Mouse (Mus musculus) Patski (cell line): ENCODE measurements around the gene Junb. TPM values are rescaled to one million over a fixed set of nuclear protein-coding genes. Genes with fewer than 3 reads are reported as not detected.

Experiments used
- ATAC-seq: fragments of 100-300 bp; one replicate; pipeline ENCODE4 v1.8.0; 2021
- CTCF ChIA-PET: fragments of 350-600 bp; sonication (Branson Sonifier 250); formaldehyde crosslinking; loops from one replicate; lab custom pipeline; 2022; ENCODE audit warnings: inconsistent platforms; lab: Charles Lee
- POLR2A ChIA-PET: fragments of 350-600 bp; sonication (Branson Sonifier 250); formaldehyde crosslinking; loops from one replicate; lab custom pipeline; 2022; ENCODE audit warnings: antibody characterized with exemption, inconsistent platforms; lab: Charles Lee
- DNase-seq: peaks from one replicate; pipeline ENCODE4 v3.0.0-alpha.2; 2011; ENCODE audit warnings: low read depth, low spot score
- H3K27me3 ChIP-seq: fragments of 371-371 bp; one replicate; pipeline ENCODE4 v1.5.1; 2021
- CTCF ChIP-seq: fragments of 100-300 bp; IDR thresholded peaks from one replicate; pipeline ENCODE4 v1.5.1; 2021
- in situ Hi-C: fragments of 300-500 bp; cut with MboI; formaldehyde crosslinking; loops from 3 replicates; pipeline ENCODE4 v1.11.1; 2018; ENCODE audit warnings: low pct_unique_long_range_greater_than_20kb, mixed read lengths
- polyA plus RNA-seq: library from polyadenylated mRNA; unstranded; gene quantifications from one replicate; pipeline ENCODE4 v1.2.3, GENCODE M21; 2021

The Junb gene
- polyA plus RNA-seq, 1 experiment from 2014 or later = 280 TPM

DNA sequence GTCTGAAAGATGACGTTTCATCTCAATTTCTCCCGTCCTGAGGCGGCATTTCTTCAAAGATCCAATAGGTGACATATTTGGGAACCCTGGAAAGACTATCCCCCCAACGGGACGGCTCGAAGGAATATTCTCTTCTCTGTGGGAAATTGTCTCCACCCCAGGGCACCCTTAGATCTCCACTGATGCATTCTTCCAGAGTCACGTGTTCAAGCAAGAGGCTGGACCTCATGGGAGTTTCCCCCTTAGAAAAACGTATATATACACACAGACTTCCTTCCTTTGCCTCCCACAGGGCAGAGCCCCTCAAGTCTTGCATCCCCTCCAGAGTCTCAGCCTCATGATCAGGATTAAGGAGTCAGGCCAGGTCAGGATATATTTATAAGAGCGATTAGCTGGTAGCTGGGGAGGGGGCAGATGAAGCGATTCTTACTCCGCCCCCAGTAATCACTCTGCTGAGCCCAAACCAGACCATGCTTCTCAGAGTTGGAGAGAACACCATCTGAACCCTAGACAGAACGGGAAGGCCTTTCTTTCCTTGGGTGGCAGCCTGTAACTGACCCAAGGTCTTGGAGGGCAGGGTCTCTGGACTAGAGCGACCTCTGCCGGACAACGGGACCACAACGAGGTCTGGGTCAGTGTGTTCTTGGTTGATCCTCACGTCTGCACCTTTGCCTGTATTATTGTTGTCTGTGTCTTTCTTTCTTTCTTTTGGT, 31.8 kb downstream of the Junb start, which contains the start of gene Rtbdn:
Gene Rtbdn, plus strand, starts transcription at position 464 of the 713 bp plus-strand sequence.
- ChIA-PET CTCF (no interaction called here), POLR2A (no interaction called here)
- TF ChIP-seq CTCF = peak; percentile 48
- H3K27me3 ChIP-seq = peaks cover 59% of the 10 kb centered on the region
- DNase-seq (no peak), ATAC-seq (no peak)
- in situ Hi-C loops = no loop called here

DNA sequence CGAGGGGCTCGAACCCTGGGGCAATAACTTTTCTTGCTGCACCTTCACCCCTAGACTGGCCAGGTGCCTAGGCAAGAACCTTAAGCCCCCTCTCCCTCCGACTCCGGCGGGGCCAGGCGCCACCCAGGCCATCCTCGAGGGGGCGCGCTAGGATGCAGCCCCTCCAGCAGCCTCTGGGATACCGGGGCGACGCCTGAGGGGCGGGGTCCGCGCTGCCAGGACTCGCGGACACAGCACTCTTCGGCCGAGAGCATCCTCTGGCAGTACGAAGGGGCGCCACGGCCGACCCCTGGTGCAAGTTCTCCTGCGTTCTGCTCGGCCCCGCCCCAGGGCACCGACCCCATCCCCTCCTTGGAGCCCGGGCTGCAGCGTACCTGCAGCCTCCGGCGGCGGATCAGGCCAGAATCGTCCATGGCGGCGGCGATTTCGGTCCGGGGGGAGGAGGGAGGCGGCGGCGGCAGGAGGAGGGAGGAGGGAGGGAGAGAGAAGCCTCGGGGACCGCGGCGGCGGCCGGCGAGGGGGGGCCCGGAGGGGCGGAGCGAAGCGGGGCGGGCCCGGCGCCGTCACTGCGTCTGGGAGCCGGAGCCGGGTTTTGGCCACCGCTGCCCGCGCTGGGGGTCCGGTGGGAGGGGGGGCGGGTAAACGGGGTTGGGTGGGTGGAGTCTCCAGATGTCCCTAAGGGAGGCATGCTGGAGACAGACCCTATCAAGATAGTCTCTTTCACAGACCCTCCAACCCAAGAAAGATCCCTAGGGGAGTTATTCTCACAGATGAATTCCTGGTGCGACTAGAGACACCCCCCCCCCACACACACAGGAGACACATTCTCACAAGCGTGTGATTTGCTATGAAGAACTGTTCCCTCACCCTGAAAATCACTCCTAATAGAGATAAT, 32.6 kb downstream of the Junb start:
- CTCF ChIA-PET = interaction anchor here (1.1 to 1.2 kb wide), 2 partner anchors 18 to 52 kb away, joined by 3 read pairs; no protein-coding TSS in a partner anchor
- in situ Hi-C loops = no loop called here
- ATAC-seq = peak; percentile 15
- DNase-seq = no peak
- TF ChIP-seq CTCF = peak; percentile 62
- POLR2A ChIA-PET = no interaction called here
- H3K27me3 ChIP-seq = peaks cover 63% of the 10 kb centered on the region

DNA sequence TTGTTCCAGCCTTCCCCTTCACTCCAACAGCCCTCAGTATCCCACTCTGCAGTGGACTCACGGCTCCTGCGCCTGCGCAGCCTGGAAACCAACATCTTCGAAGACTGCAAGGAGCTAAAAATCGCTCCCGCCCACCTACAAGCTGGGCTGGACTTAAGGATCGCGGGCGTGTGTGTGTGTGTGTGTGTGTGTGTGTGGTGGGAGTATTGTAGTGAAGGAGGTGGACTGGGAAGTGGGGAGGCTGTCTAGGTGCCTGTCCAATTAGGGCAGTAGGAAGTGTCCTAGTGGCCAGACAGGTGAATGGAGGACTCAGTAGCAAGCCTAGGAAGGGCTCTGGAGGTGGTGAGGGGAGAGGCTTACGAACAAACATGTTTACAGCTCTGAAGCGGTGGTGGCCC, 33.3 kb downstream of the Junb start:
- peaks cover 64% of the 10 kb centered on the region for H3K27me3 ChIP-seq

DNA sequence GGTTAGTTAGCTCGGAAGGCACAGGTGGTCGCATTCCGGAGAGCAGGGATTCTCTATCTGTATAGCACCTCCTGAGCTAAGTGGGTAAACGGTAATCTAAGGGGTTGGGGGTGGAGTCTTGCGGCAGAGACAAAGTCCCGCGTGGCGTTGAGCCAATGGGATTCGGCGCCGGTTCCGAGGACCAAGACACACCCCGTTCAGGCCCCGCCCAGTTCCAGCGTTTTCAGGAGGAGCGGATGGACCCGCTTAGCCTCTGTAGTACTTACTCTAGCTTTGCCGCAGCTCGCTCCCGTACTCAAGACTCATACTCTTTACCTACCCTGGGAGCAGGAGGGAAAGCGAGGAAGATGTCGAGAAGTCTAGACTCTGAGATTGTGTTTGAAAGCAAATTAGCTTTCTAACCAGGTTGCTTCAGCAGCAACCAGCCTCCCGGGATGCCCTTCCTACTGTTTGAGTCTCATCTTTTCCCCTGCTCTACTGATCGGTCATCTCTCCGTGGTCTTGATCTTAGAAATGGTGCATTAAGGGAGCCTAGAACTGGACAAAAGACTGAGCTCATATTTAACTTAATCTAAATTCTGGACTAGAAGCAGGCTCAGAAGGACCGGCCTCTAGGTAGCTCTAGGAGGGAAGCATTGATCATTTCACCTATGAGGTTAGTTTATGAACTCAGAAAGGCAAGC, 33.9 kb downstream of the Junb start:
- POLR2A ChIA-PET = no interaction called here
- DNase-seq = no peak
- in situ Hi-C loops = no loop called here
- peaks cover 59% of the 10 kb centered on the region for H3K27me3 ChIP-seq
- CTCF ChIA-PET = interaction anchor here (1.1 to 1.4 kb wide), 4 partner anchors 17 to 53 kb away, joined by 3 read pairs; no protein-coding TSS in a partner anchor
- no peak for ATAC-seq
- TF ChIP-seq CTCF = no peak

More for the DNA sequence above, 33.3 kb downstream of the Junb start:
- in situ Hi-C loops = no loop called here
- no peak for TF ChIP-seq CTCF
- DNase-seq (no peak), ATAC-seq (no peak)
- POLR2A ChIA-PET = no interaction called here
- CTCF ChIA-PET = interaction anchor here (1.1 to 1.4 kb wide), 3 partner anchors 17 to 53 kb away, joined by 3 read pairs; no protein-coding TSS in a partner anchor

DNA sequence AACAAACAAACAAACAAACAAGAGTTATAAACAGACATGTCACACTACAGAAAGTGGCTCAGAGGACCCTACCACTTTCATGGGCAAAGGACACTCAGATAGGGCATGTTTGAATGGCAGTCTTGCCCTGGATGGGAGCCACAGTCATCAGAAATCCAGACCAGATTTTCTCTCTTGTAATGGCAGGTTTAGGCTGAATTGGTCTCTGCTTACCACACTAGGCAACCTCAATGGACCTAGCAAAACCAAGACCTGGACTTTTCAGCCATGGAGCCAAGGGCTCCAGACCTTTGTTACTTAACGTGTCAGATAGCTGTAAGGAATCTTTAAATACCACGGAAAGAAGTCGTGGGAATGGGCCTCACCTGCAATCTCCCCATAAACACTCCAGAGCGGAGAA, 34.8 kb downstream of the Junb start:
- CTCF ChIA-PET = interaction anchor here (1.3 to 1.4 kb wide), 2 partner anchors 31 to 46 kb away, joined by 3 read pairs; no protein-coding TSS in a partner anchor
- ATAC-seq (no peak), DNase-seq (no peak)
- H3K27me3 ChIP-seq = peaks cover 62% of the 10 kb centered on the region
- in situ Hi-C loops = no loop called here
- POLR2A ChIA-PET = no interaction called here
- no peak for TF ChIP-seq CTCF

DNA sequence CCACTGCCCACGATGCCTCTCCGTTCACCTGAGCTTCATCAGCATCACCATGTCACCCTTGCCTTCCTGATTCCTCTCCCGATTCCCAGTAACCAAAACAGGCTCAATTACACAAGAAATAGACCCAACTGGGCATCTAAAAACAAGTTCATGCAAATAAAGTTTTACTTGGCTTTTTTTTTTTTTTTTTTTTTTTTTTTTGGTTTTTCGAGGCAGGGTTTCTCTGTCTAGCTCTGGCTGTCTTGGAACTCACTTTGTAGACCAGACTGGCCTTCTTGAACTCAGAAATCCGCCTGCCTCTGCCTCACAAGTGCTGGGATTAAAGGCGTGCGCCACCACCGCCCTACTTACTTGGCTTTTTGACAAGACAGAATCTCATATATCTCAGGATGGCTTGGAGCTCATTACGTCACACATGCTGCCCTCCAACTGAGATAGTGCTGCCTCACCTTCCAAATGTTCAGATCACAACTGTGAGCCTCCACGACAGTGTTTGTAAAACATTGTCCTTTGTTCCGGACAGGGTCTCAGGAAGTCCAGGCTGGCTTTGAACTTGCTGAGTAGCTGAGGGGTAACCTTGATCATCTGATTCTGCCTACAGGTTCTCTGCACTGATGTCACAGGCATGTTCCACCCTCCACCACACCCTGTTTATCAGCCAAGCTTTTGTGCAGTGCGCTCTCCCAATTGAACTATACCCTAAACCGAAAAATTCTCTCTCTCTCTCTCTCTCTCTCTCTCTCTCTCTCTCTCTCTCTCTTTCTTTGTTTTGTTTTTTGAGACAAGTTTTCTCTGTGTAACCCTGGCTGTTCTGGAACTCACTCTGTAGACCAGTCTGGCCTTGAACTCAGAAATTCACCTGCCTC, 40.7 kb downstream of the Junb start:
- ATAC-seq (no peak), DNase-seq (no peak)
- TF ChIP-seq CTCF = no peak
- in situ Hi-C loops = no loop called here
- H3K27me3 ChIP-seq = peaks cover 50% of the 10 kb centered on the region
- POLR2A ChIA-PET = no interaction called here
- CTCF ChIA-PET = interaction anchor here (2.0 kb wide), 1 partner anchor 8 kb away, joined by 5 read pairs; no protein-coding TSS in a partner anchor

DNA sequence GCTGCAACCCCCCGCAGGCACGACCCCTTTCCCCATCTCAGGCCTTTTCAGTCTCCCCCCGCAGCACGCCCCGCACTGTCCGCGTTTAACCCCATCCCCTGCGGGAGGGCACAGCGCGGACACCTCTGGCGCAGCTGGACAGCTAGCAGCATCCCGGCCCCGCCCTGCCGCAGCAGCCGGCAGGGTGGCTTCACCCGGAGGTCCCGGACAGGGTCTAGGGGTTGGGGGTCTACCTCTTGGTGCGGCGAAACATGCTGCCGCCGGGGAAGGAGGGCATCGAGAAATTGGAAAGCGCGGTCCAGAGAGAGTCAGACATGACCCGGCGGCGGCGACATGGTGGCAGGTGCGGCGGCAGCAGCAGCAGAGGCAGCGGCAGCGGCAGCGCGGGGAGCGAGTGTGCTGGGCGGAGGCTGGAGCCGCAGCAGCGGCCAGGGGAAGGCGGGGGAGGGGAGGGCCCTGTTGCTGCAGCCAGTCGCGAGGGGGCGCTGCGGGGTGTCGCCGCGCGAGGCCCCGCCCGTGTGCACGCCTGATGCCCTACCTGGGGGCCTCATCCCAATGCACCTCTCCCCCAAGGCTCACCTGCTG, 41.5 kb downstream of the Junb start, which contains the start of gene Mast1:
Gene Mast1, minus strand, starts transcription at position 398 of the 585 bp plus-strand sequence.
- TF ChIP-seq CTCF = peak; percentile 99
- DNase-seq (no peak), ATAC-seq (peak; percentile 60)
- ChIA-PET CTCF (no interaction called here), POLR2A (no interaction called here)
- H3K27me3 ChIP-seq = peaks cover 56% of the 10 kb centered on the region
- in situ Hi-C loops = no loop called here

DNA sequence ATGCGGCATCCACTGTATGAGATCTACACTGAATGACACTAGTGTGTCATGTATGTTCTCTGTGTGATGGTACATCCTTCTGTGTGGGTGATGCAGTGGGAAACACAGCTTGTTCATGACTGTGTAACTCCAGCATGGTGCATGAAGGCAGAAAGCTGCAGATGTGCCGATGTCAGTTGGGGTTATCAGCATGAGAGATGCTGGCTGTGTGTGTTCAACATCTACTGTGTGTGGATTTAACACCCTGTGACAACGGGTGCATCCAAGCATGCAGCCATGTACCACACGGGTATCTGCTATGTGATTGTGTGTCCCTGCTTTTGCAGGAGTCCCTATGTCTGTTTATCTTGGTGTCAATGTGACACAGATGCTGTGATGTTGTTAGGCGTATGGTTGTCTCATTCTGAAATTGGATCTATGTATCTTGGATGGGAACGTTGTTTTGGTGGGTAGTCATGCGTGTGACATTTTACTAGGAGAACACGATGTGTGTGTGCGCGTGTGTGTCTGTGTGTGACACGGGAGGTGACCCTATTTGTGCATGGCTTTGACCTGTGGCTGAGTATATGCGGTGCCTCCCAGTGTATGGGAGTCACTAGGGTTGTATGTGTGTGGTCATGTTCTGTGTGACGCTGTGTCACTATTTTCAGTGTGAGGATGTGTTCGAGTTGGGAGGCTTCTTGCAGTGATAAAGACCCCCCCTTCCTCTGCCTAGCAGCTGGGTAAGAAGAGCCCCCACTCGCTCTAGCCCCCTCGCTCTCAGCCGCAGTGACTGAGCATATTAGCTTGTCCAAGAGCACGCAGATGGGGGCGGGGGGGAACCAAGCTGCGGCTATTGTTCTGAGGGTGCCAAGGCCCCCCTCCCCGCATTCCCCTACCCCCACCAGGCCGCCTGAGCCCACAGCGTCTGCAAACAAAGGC, 42.2 kb downstream of the Junb start:
- ChIA-PET POLR2A (no interaction called here), CTCF (no interaction called here)
- no peak for ATAC-seq
- no peak for TF ChIP-seq CTCF
- no peak for DNase-seq
- H3K27me3 ChIP-seq = peaks cover 60% of the 10 kb centered on the region
- in situ Hi-C loops = no loop called here
